Mouse (Mus musculus) cerebral cortex, adult 2 months (tissue): ENCODE results near the gene Hoxd3.

Experiments used
- WGBS: fragments of 180-500 bp; shearing (Covaris S2); methylation state at CpG from one replicate; pipeline ENCODE4 v1.1.7; 2018; 5-methylcytosine and 5-hydroxymethylcytosine counted together

Hoxd3 gene

GRCm38 (mm10) chr2:74781386-74781785 lies 69.7 kb downstream of the Hoxd3 start:
- WGBS: 77% methylated on average over 5 of the region's 5 CpGs

DNA sequence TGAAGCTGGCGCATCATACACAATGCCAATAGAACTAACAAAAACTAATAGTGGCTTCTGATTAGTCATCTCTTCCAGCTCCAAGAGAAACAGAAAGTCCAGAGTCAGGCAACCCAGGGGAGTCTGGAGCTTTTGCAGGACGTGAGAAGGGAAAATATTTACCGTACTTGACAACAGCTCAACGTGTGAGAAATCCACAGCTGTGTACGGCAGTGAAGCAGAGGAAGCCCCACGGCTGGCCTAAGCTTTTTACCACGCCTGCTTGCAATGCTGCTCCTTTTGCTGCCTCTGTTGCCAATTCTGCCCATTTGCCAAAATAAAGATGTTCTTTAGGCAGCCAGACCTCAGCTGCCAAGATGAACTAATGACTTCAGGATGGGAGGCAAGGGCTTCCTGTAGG lies 83.8 kb downstream of the Hoxd3 start:
- 53% methylated on average over 7 of the region's 7 CpGs for WGBS
